Mouse (Mus musculus): ENCODE measurements around the gene Ndufa6.

Gene Ndufa6

DNA sequence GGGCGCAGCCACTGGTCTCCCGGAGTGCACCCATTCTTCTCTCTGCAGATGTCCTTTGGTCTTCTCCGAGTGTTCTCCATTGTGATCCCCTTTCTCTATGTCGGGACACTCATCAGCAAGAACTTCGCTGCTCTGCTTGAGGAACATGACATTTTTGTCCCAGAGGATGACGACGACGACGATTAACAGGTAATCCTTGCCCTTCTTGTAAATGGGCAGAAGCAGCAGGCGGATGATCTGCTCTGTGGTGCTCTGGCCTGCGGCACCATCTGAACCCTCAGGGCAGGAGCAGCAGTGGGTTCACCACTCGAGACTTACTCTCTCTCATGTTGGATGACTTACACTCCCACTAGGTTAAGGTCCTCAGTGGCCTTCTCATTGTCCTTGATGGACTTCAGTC is 6.3 kb downstream of the Ndufa6 start:
- ChIA-PET CTCF (interaction anchor here in 1 of 4 experiments (0.6 kb wide), 1 partner anchor 74 kb away, joined by 3 read pairs; no protein-coding TSS in a partner anchor), POLR2A (interaction anchor here in 3 of 4 experiments (0.5 to 6.4 kb wide), 10 partner anchors 7 to 696 kb away, joined by 3 to 34 read pairs (median 6); partner anchors contain the start of genes Naga (in 2 of the 3), Pheta2 (in 2 of the 3), Smdt1 (in 2 of the 3) and Ndufa6 (in 1 of the 3))

DNA sequence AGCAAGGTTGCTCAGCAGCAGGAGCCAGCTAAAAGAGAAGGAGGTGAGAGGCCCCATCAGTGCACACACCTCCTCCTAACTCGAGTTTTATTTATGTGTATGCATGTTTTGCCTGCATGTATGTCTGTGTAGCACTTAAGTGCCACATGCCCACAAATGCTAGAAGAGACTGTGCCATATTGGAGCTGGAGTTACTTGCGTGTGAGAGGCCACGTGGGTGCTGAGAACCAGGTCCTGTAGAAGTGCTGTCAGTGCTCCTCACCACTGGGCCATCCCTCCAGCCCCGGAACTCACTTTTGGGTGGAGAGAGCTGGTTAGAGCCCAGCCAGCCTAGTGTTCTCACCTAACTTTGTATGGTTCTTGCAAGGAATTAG is 6.8 kb downstream of the Ndufa6 start:
- ChIA-PET POLR2A (interaction anchor here in 3 of 4 experiments (0.6 to 6.4 kb wide), 20 partner anchors 7 to 802 kb away, joined by 3 to 34 read pairs (median 6); partner anchors contain the start of genes Naga (in 2 of the 3), Ndufa6 (in 2 of the 3), Pheta2 (in 2 of the 3) and Smdt1 (in 2 of the 3)), CTCF (interaction anchor here in 1 of 4 experiments (0.7 to 1.3 kb wide), 2 partner anchors 54 to 76 kb away, joined by 4 read pairs; no protein-coding TSS in a partner anchor)

DNA sequence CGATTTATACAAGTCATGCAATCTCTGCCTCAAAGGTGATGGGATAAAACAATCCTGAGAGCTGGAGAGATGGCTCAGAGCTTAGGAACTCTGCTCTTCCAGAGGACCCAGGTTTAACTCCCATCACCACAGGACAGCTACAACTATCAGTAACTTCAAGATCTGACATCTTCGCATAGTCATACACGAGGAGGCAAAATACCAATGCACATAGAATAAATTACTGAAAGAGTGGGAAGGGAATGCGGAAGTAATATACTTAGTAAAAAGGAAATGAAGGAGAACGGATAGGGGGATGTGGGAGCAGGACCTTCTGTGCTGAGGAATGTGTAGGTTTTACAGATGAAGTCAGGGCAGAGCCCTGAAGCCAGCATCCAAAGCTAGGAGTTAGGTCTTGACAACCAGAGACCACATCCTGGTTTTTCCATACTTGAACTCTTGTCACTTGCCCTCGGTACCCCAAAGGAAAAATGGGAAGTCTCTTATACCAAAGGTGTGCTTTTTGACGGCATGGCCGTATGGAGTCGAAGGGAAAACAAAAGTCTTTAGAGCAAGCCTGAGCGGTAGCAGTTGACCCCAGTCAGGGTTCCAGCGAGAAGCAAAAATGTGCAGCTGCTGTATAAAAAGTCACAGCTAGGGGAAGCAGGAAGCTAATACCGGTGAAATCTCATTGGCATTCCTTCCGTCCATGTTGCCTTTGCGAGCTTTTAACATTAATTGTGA is 7.4 kb downstream of the Ndufa6 start:
- ChIA-PET POLR2A (interaction anchor here in 3 of 4 experiments (0.6 to 6.4 kb wide), 34 partner anchors 7 to 803 kb away, joined by 3 to 34 read pairs (median 5); partner anchors contain the start of genes Ndufa6 (in 3 of the 3), Srebf2 (in 3 of the 3), Naga (in 2 of the 3) and Pheta2 (in 2 of the 3)), CTCF (interaction anchor here in 2 of 4 experiments (0.7 to 2.3 kb wide), 6 partner anchors 8 to 739 kb away, joined by 3 to 16 read pairs (median 4); partner anchors contain the start of gene Ndufa6 (in 1 of the 2))

DNA sequence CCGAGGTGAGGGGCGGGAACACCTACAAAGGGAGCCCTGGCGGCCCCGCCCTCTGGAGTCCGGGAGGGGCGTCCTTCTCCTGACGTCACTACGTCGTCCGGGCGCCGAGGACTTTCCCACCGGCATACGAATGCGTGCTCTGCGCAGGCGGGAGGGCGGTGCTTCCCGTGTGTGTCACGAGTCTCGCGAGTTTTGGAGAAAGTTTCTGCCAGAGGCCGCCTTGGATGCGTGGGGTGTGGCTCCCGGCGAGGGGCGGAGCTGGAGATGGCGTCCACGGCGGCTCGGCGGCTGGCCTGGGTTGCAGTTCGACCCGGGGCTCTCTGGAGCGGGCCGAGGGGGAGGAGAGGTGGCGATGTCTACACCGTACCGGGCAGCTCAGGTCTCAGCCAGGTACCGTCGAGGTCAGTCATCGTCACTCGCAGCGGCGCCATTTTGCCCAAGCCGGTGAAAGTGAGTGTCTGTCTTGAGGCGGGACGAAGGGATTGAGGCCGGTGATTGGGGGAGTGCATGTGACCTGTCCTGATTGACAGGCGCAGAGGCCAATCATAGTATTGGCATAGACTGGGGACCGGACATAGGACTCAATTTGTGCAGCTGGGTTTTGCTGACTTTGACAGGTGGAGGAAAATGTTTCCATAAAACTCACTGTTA is 8.2 kb downstream of the Ndufa6 start:
- CTCF ChIA-PET: interaction anchor here in 3 of 4 experiments (0.5 to 2.3 kb wide), 7 partner anchors 9 to 740 kb away, joined by 3 to 16 read pairs (median 4); partner anchors contain the start of gene Ndufa6 (in 1 of the 3)
- POLR2A ChIA-PET: interaction anchor here (0.5 to 6.4 kb wide), 35 partner anchors 8 to 906 kb away, joined by 3 to 34 read pairs (median 5); partner anchors contain the start of genes Ndufa6 (in 3 of the 4), Srebf2 (in 3 of the 4), Poldip3 (in 2 of the 4) and Wbp2nl (in 2 of the 4)

DNA sequence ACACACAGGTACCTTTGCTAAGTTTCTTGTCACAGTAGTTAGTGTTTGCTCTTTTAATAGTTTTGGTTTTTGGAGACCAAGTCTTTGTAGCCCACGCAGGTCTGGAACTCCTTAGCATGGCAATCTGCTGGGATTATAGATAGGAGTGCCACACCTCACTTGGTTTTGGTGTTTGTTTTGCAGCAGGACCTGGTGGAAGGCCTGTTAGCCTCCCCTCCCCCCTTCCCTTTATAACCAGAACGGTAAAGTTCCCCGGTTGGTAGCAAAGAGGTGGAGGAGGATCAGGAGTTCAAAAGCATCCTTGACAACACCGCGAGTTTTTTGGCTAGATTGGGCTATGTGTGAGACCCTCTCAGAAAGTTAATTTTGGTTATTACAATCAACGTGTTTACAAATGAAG is 9.2 kb downstream of the Ndufa6 start:
- ChIA-PET CTCF (interaction anchor here in 1 of 4 experiments (2.0 to 2.3 kb wide), 2 partner anchors 10 to 741 kb away, joined by 5 to 16 read pairs; partner anchors contain the start of gene Ndufa6), POLR2A (interaction anchor here in 3 of 4 experiments (0.6 to 5.1 kb wide), 12 partner anchors 9 to 98 kb away, joined by 3 to 34 read pairs (median 10); partner anchors contain the start of genes Ndufa6 (in 2 of the 3), Sept3 (in 1 of the 3) and Wbp2nl (in 1 of the 3))

DNA sequence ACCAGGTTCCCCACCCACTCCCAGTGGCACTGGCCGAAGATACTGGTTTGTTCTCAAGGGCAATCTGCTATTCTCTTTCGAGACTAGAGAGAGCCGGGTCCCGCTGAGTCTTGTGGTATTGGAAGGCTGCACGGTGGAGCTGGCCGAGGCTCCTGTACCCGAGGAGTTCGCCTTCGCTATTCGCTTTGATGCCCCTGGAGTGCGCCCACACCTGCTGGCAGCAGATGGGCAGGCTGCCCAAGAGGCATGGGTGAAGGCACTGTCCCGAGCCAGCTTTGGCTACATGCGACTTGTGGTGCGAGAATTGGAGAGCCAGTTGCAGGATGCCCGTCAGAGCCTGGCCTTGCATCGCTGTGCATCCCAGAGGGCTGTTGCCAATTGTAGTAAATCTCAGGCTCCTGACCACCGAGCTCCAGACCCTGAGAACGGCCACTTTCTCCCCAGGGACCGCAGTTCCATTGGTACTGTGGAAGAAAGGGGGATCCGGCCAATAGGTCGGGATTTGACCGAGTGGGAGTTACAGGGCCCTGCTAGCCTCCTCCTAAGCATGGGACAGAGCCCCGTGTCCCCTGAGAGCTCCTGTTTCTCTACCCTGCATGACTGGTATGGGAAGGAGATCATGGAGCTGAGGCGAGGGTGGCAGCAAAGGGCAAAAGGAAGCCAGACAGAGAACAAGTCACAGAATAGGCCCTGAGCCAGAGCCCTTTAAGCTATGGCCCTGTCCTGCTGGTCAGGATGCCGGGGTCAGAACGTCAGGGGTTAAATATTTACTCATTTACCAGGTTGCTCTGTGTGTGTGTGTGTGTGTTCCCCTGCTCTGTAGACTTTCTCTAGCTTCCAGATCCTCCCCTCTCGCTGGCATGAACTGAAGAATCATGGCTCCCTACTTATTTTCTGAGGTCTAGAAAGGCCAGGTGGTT is 10.5 kb downstream of the Ndufa6 start:
- ChIA-PET POLR2A (interaction anchor here in 3 of 4 experiments (0.7 to 5.1 kb wide), 9 partner anchors 10 to 278 kb away, joined by 3 to 34 read pairs (median 3); partner anchors contain the start of genes Ndufa6 (in 3 of the 3) and Wbp2nl (in 1 of the 3)), CTCF (interaction anchor here in 1 of 4 experiments (0.5 kb wide), 1 partner anchor 743 kb away, joined by 19 read pairs; no protein-coding TSS in a partner anchor)

DNA sequence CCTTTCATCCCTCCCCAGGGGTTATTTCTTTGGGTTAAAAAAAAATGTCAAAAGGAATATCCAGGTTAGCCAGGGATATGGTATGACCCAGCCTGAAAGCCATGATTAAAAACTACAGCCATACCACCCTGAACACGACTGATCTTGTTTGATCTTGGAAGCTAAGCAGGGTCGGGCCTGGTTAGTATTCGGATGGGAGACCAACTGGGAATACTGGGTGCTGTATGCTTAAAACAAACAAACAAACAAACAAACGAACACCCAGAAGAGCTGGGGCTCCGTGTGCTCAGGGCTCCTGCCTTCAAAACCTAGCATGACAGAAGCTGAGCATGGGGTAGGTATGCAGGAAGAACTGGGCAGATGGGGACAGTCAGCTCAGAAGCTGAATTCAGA is 11.6 kb downstream of the Ndufa6 start:
- POLR2A ChIA-PET: interaction anchor here in 3 of 4 experiments (0.6 to 5.1 kb wide), 5 partner anchors 11 to 372 kb away, joined by 3 to 34 read pairs (median 3); partner anchors contain the start of genes Ndufa6 (in 3 of the 3) and Wbp2nl (in 1 of the 3)
- CTCF ChIA-PET: interaction anchor here in 1 of 4 experiments (0.5 kb wide), 1 partner anchor 744 kb away, joined by 19 read pairs; no protein-coding TSS in a partner anchor

DNA sequence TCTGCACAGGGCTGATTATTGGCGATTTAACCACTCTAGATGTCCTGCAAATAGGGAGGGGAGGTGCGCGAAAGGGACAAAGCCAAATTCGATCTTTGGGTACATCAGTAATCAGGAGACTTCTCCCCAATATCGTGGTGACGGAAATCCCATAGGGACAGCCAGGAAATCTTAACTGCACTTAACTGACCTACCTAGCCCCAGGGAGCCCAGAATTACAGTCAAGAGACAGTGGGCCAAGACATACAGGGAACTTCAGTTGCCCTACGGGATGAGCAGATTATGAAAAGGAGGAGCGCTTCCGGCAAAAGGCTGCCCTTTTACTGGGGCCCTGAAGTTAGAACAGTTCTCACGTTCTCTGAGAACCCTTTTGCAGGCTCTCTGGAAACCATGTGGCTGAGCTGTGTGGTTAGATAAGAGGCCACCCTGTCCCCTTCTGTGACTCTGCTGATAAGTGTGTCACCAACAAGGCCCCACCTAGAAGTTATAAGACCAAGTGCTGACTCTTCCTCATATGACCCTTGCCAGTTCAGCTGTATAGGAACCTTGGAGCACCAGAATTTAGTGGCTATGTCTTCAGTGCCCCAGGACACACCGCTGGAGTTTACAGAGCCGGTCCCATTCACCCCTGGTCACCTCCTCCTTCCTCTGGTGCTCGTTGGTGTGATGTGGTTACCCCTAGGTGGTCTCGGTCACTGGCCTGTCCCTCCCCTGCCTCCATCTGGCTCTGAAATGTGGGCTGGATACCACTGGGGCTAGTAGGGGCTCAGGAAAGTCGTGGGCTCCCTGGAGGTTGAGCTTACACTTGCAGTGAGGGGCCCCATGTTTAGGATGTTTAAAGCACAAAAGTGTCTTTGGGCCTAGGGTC is 12.2 kb downstream of the Ndufa6 start:
- CTCF ChIA-PET: no interaction called here
- POLR2A ChIA-PET: interaction anchor here in 2 of 4 experiments (1.1 to 5.0 kb wide), 2 partner anchors 12 to 43 kb away, joined by 3 to 34 read pairs; partner anchors contain the start of genes Ndufa6 (in 1 of the 2) and Wbp2nl (in 1 of the 2)

DNA sequence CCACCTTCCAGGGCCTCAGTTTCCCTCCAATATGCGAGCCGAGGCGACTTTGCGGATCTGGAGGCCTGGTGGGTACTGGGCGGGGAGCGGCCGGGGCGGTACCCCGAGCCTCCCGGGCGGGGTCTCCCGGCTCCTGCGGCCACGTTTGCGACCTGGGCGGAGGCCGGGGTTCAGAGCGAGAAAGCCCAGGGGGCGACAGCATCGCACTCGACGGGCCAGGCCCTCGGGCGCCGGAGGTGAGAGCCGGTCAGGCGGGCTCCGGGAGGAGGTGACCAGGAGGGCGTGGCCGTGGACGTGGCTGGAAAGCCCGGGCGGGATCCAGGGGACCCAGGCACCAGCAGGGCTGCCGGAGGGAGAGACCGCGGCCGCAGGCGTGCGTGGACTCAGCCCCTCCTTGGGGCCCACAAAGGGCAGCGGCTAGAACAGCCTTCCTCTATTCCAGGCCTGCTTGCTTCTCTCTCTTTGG is 13.1 kb downstream of the Ndufa6 start:
- CTCF ChIA-PET: interaction anchor here in 1 of 4 experiments (0.7 kb wide), 1 partner anchor 1003 kb away, joined by 3 read pairs; no protein-coding TSS in a partner anchor
- POLR2A ChIA-PET: interaction anchor here in 2 of 4 experiments (1.7 to 3.5 kb wide), 3 partner anchors 13 to 20 kb away, joined by 7 to 24 read pairs (median 19); partner anchors contain the start of gene Ndufa6 (in 1 of the 2)

DNA sequence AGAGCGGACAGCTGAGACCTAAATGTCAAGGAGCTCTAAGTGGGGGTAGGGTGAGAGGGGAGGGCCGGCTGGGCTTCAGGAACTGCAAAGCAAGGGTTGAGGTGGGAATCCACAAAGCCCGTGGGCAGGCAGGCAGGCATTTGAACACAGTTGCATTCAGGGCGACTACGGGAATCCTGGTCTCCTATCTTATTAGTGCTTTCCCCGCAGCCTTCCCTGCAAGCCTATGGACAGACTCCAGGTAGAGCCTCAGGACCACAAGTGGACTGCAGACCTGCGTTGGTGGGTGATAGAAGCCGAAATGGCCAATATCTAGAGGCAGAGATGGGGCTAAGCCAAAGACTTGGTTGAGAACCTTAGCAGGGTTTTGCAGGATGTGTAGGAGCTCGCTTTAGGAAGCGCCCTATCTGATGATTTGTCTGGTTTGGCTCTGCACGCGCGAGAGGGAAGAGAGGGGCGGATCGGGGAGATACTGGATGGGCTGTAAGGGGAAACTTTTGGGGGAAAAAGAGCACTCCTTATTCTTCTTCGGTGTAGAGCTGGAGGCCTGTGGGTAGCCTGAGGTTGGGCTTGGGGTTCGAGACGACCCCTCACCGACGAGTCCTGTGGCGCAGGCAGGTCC is 13.6 kb downstream of the Ndufa6 start:
- CTCF ChIA-PET: interaction anchor here in 2 of 4 experiments (0.7 to 2.9 kb wide), 3 partner anchors 14 to 1004 kb away, joined by 3 to 16 read pairs (median 5); partner anchors contain the start of gene Ndufa6 (in 1 of the 2)
- POLR2A ChIA-PET: interaction anchor here in 3 of 4 experiments (0.9 to 3.5 kb wide), 7 partner anchors 11 to 699 kb away, joined by 3 to 43 read pairs (median 7); partner anchors contain the start of gene Ndufa6 (in 3 of the 3)

DNA sequence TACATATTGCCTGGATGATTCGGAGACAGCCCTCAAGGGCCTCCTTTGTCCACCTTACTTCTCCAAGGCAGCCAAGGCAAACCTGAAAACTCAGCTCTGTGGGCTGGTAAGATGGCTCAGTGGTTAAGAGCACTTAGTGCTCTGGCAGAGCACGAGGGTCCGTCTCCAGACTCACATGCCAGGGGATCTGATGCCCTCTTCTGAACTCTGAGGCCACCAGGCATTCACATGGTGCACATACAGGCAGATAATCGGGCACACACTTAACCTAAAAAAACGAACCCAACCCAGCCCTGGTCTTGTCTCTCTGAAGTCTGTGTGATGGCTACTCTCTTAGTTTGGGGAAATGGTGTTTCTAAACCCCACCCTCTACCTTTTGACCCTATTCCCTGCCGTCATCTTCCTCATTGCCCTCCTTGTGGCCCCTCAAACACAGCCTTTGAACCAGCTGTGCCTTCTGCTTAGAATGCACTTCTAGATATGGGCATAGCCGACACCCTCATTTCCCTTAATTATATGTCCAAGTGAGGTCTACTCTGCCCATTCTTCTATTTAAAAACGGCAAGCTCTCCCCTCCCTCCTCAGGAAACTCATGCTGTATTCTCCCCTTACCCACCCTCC is 14.4 kb downstream of the Ndufa6 start:
- CTCF ChIA-PET: interaction anchor here in 2 of 4 experiments (0.9 to 2.9 kb wide), 3 partner anchors 14 to 69 kb away, joined by 5 to 16 read pairs (median 5); partner anchors contain the start of gene Ndufa6 (in 2 of the 2)
- POLR2A ChIA-PET: interaction anchor here in 3 of 4 experiments (0.6 to 3.5 kb wide), 23 partner anchors 9 to 951 kb away, joined by 3 to 43 read pairs (median 6); partner anchors contain the start of genes Ndufa6 (in 3 of the 3) and Poldip3 (in 2 of the 3)

DNA sequence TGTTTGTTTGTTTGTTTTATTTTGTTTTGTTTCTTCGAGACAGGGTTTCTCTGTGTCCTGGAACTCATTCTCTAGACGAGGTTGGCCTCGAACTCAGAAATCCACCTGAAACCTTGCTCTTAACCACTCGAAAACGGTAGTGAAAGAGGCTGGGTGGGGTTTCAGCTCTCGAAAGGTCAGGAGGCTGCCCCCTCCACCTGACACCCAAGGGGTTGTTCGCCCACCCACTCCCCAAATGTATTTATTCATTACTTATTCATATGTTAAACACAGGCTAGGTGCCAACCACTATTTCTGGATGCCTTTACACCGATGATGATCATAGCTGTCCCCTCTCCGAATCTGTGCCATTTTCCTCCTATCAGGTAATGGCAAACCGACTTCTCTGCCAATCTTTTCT is 15.0 kb downstream of the Ndufa6 start:
- POLR2A ChIA-PET: interaction anchor here in 3 of 4 experiments (0.6 to 3.5 kb wide), 41 partner anchors 8 to 952 kb away, joined by 3 to 43 read pairs (median 5); partner anchors contain the start of genes Ndufa6 (in 3 of the 3), Poldip3 (in 2 of the 3), 1500009C09Rik (in 1 of the 3) and Polr3h (in 1 of the 3)
- CTCF ChIA-PET: interaction anchor here in 3 of 4 experiments (0.6 to 2.9 kb wide), 6 partner anchors 14 to 720 kb away, joined by 3 to 16 read pairs (median 4); partner anchors contain the start of gene Ndufa6 (in 2 of the 3)

DNA sequence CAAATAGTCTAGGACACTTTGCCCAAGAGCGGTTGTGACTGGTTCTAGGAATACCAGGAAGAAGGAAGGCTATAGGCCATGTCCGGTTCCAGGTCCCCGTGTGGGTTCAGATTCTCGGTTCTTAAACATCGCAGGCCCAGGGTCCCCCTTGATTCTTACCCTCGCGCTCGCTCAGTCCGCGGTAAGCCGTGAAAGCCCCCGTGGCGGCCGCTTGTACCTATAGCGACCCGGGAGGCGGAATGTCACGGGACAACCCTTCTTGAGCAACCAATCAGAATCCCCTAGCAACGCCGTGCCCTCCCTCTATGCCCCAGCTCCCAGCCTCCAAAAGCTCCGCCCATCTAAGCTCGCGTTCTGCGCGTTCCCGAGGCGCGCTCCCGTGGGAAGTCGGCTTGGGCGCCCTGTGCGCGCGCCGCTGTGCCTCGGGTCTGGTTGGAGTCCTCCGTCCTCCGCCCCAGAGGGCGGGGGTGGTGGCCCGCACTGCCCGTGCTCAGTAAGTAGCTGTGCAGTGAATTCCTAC is 15.5 kb downstream of the Ndufa6 start, which contains the start of the genes Naga, Pheta2 and Smdt1:
Naga (minus strand) TSS at position 333 of the 520 bp plus-strand sequence.
Pheta2 (plus strand) TSS at position 350 of the 520 bp plus-strand sequence.
Smdt1 (plus strand) TSS at position 367 of the 520 bp plus-strand sequence.
- POLR2A ChIA-PET: interaction anchor here (0.6 to 3.5 kb wide), 55 partner anchors 9 to 952 kb away, joined by 3 to 43 read pairs (median 4); partner anchors contain the start of genes Ndufa6 (in 3 of the 4), Poldip3 (in 3 of the 4), Srebf2 (in 2 of the 4) and Wbp2nl (in 2 of the 4)
- CTCF ChIA-PET: interaction anchor here (0.6 to 2.9 kb wide), 10 partner anchors 15 to 721 kb away, joined by 3 to 16 read pairs (median 3); partner anchors contain the start of genes Ndufa6 (in 2 of the 4), 1500009C09Rik (in 1 of the 4) and Cyp2d22 (in 1 of the 4)
